Comparison of ENCODE assay signal across 9 mouse cellular contexts in genomic region chr10:13714199-13714919, GRCm38 (mm10).
DNase-seq lines count a peak whose midpoint lies in the region; ATAC-seq lines count a peak whose summit lies in the region.
"Had no signal": no experiment of that assay in that cellular context is flagged by ENCODE, and none has a peak within 500 bp of the region (broad histone marks: within the 10 kb centered on the region; RNA-seq: fewer than 3 reads in every experiment).

No protein-coding gene starts in this region.

- intact Hi-C loops in heart, postnatal 10 days (cut with DNase I), result no loop called here

- H3K27me3 ChIP-seq in limb, embryonic 13.5 days, result peaks cover 45% of the 10 kb centered on the region
- no peaks in the 10 kb centered on the region for H3K27me3 ChIP-seq in stomach, embryonic 15.5 days (replicated peaks)

- H3K27ac ChIP-seq in limb, embryonic 13.5 days, result no peak overlapping the region
- H3K27ac ChIP-seq in stomach, embryonic 15.5 days, result 0 out of 2 replicates have a peak overlapping the region, but pooled peaks have one; percentile 7
- H3K27ac ChIP-seq: liver, embryonic 14.5 days had no signal

- H3K9ac ChIP-seq in limb, embryonic 13.5 days, result peak overlapping the region; percentile 13; the same call in 1 of the 2 replicates
- H3K9ac ChIP-seq in stomach, embryonic 15.5 days, result no peak overlapping the region
- H3K9ac ChIP-seq: liver, embryonic 14.5 days had no signal

- peaks cover 5% of the 10 kb centered on the region for H3K9me3 ChIP-seq in limb, embryonic 13.5 days
- no peaks in the 10 kb centered on the region for H3K9me3 ChIP-seq in stomach, embryonic 15.5 days

- peak overlapping the region; percentile 21 for H3K4me2 ChIP-seq in limb, embryonic 13.5 days (replicated peaks)
- H3K4me2 ChIP-seq in stomach, embryonic 15.5 days, result no peak overlapping the region

- peak; percentile 42 for DNase-seq in adrenal gland, adult 2 months
- DNase-seq in adrenal gland, postnatal 4 days (ENCODE audit: low spot score in 2 of 2), result no peak
- DNase-seq in Muller cell, postnatal 12 days (ENCODE audit: inconsistent ontology term), result peak; percentile 40
- DNase-seq in embryo, embryonic 10.5 days (ENCODE audit: low spot score), result peak; percentile 39
- DNase-seq in heart, postnatal 10 days, result peak; percentile 14 to 22
- DNase-seq in spleen, postnatal 14 days (ENCODE audit: low spot score in 2 of 2), result no peak

- ATAC-seq in limb, embryonic 13.5 days (ENCODE audit: low FRiP score, low read depth), result peak; percentile 74
- ATAC-seq in stomach, embryonic 15.5 days (ENCODE audit: insufficient read depth, low FRiP score, low read depth), result peak; percentile 35; the same call in 1 of the 2 replicates

- WGBS in limb, embryonic 13.5 days, result 14% methylated on average over 9 of the region's 9 CpGs
- WGBS in stomach, embryonic 15.5 days, result 45% methylated on average over 9 of the region's 9 CpGs

- no peak overlapping the region for H3K4me3 ChIP-seq in limb, embryonic 13.5 days
- H3K4me3 ChIP-seq in stomach, embryonic 15.5 days (replicated peaks), result no peak overlapping the region

- H3K36me3 ChIP-seq in limb, embryonic 13.5 days, result no peaks in the 10 kb centered on the region
- no peaks in the 10 kb centered on the region for H3K36me3 ChIP-seq in stomach, embryonic 15.5 days

- H3K4me1 ChIP-seq in limb, embryonic 13.5 days, result peaks cover 45% of the 10 kb centered on the region
- no peaks in the 10 kb centered on the region for H3K4me1 ChIP-seq in stomach, embryonic 15.5 days

Comparison
In these comparisons a context has a peak if more than half of its experiments do, and no peak if none do; other contexts are left out.
1. DNase-seq: peak in adrenal gland, adult 2 months (single experiment), Muller cell, postnatal 12 days (single experiment), embryo, embryonic 10.5 days (single experiment) and heart, postnatal 10 days (2 of 2); none in adrenal gland, postnatal 4 days (0 of 2) and spleen, postnatal 14 days (0 of 2).